Mouse (Mus musculus) cortical plate, adult 2 months (tissue): ENCODE data around the gene B3gnt2. TPM values are rescaled to one million over a fixed set of nuclear protein-coding genes. Genes with fewer than 3 reads are reported as not detected.

Source experiments
- H3K27ac ChIP-seq: fragments of 200-500 bp; 2 replicates; pipeline ENCODE4 v1.5.1; 2012; ENCODE audit warnings: low read length, control low read depth, inconsistent platforms; ENCODE audit not compliant: insufficient read depth
- H3K4me1 ChIP-seq: fragments of 200-500 bp; 2 replicates; pipeline ENCODE4 v1.6.1; 2011; ENCODE audit warnings: low read length; ENCODE audit not compliant: control insufficient read depth, insufficient read depth
- H3K4me3 ChIP-seq: fragments of 200-500 bp; 2 replicates; pipeline ENCODE4 v1.5.1; 2011; ENCODE audit warnings: mild to moderate bottlenecking, low read length, control low read depth; ENCODE audit not compliant: insufficient read depth
- CTCF ChIP-seq: fragments of 200-500 bp; IDR thresholded peaks from 2 replicates; pipeline ENCODE4 v1.5.1; 2011; ENCODE audit warnings: mild to moderate bottlenecking, control low read depth, low read length; ENCODE audit not compliant: insufficient read depth; ENCODE audit errors: extremely low read depth
- POLR2A ChIP-seq: fragments of 200-500 bp; IDR thresholded peaks from 2 replicates; pipeline ENCODE4 v1.6.1; 2011; ENCODE audit warnings: mild to moderate bottlenecking, low read length, control low read depth; ENCODE audit not compliant: insufficient read depth; ENCODE audit errors: extremely low read depth
- polyA plus RNA-seq: library from polyadenylated mRNA; depleted of rRNA; stranded (reverse); fragments of >200 nt; gene quantifications from 2 replicates; pipeline ENCODE4 v1.2.3, GENCODE M21; 2012; rRNA removed

The B3gnt2 gene
- polyA plus RNA-seq, 1 experiment, result 11.2 TPM

- Histone ChIP-seq H3K4me1 (no peaks in the 10 kb centered on the region), H3K4me3 (no peak overlapping the region), H3K27ac (no peak overlapping the region)
- TF ChIP-seq CTCF, result no peak
- TF ChIP-seq POLR2A, result no peak
Measured at GRCm38 (mm10) chr11:22711327-22711726, 149.4 kb downstream of the B3gnt2 start.

- H3K4me3 ChIP-seq, result no peak overlapping the region
- no peaks in the 10 kb centered on the region for H3K4me1 ChIP-seq
- no peak overlapping the region for H3K27ac ChIP-seq
- TF ChIP-seq POLR2A (no peak), CTCF (peak; percentile 42)
Measured at GRCm38 (mm10) chr11:22710596-22710995, 150.2 kb downstream of the B3gnt2 start.

Other genes starting within 250 kb of the B3gnt2 start
- gene Zrsr1, start 111.0 kb upstream of the B3gnt2 start, polyA plus RNA-seq, result 54.6 and 58.5 TPM in 2 replicates
- 4.5 and 7.3 TPM in 2 replicates for gene Gm28048, start 121.1 kb upstream of the B3gnt2 start, polyA plus RNA-seq
- gene Commd1, start 121.4 kb upstream of the B3gnt2 start, polyA plus RNA-seq, result 39.4 TPM in 2 replicates
- 62.2 and 64.7 TPM in 2 replicates for gene Cct4, start 129.6 kb upstream of the B3gnt2 start, polyA plus RNA-seq
- 3.5 and 5.3 TPM in 2 replicates for gene Fam161a, start 146.6 kb upstream of the B3gnt2 start, polyA plus RNA-seq